Mouse (Mus musculus) heart, adult 2 months (tissue): ENCODE data around the gene Sorbs1.

Experiments
- CTCF ChIP-seq: fragments of 200-600 bp; IDR thresholded peaks from 2 replicates; pipeline ENCODE4 v1.8.1; 2022; ENCODE audit warnings: antibody characterized with exemption, mild to moderate bottlenecking, moderate library complexity
- EP300 ChIP-seq: fragments of 200-500 bp; IDR thresholded peaks from 2 replicates; pipeline ENCODE4 v1.6.1; 2011; ENCODE audit warnings: low read depth, low read length, control low read depth; ENCODE audit not compliant: insufficient read depth

DNA sequence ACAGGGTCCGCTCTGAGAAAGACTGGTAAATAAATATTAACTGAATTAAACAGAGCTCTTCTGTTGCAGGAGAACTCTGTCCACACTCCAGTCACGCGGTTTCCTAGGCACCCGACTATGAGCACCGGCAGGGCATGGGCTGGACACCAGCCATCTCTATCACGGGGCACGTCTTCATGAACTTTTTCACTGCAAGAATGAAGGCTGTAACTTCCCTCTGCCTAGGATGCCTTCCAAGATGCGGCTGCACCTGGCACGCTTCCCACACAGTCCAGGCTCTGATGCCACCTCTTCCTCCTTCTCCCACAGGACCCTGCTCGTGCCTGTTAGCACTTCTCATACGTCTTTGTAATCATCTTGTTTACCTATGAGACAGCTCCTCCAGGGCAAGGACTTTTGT, 26.0 kb downstream of the Sorbs1 start:
- peak; percentile 73 for TF ChIP-seq EP300
- TF ChIP-seq CTCF, result no peak
